Mouse (Mus musculus): ENCODE measurements around the gene Iqgap2. TPM values are rescaled to one million over a fixed set of nuclear protein-coding genes. Genes with fewer than 3 reads are reported as not detected.

Iqgap2 gene
- polyA plus RNA-seq, 1 experiment from 2014 or later: 3.8 TPM

GRCm38 (mm10) chr13:95671108-95671897 is 220.4 kb downstream of the Iqgap2 start:
- Histone ChIP-seq H3K9me3 (ENCODE audit: control insufficient read depth, low read length) (no peaks in the 10 kb centered on the region), H3K27ac (no peak overlapping the region), H3K9ac (no peak overlapping the region), H3K36me3 (replicated peaks; ENCODE audit: control insufficient read depth, insufficient read depth) (no peaks in the 10 kb centered on the region; the same call in 1 of the 2 replicates), H3K27me3 (ENCODE audit: control insufficient read depth, insufficient read depth, low read length) (no peaks in the 10 kb centered on the region), H3K4me1 (replicated peaks; ENCODE audit: control insufficient read depth, insufficient read depth, low read length) (no peaks in the 10 kb centered on the region), H3K4me3 (replicated peaks; ENCODE audit: low read length) (no peak overlapping the region), H3K4me2 (replicated peaks) (no peak overlapping the region)
- ATAC-seq (ENCODE audit: low FRiP score) (no peak), DNase-seq (ENCODE audit: low spot score) (no peak)
- 83% methylated on average over 9 of the region's 9 CpGs for WGBS

- Histone ChIP-seq H3K4me2 (replicated peaks) (no peak overlapping the region), H3K9me3 (ENCODE audit: control insufficient read depth, low read length) (no peaks in the 10 kb centered on the region), H3K9ac (no peak overlapping the region), H3K4me3 (replicated peaks; ENCODE audit: low read length) (no peak overlapping the region), H3K4me1 (replicated peaks; ENCODE audit: control insufficient read depth, insufficient read depth, low read length) (no peaks in the 10 kb centered on the region), H3K27ac (no peak overlapping the region), H3K27me3 (ENCODE audit: control insufficient read depth, insufficient read depth, low read length) (no peaks in the 10 kb centered on the region), H3K36me3 (replicated peaks; ENCODE audit: control insufficient read depth, insufficient read depth) (no peaks in the 10 kb centered on the region; the same call in 1 of the 2 replicates)
- WGBS: 91% methylated on average over 5 of the region's 5 CpGs
- no peak for ATAC-seq (ENCODE audit: low FRiP score)
- DNase-seq (ENCODE audit: low spot score): no peak
These were observed 221.2 kb downstream of the Iqgap2 start for GRCm38 (mm10) chr13:95670534-95670933.

GRCm38 (mm10) chr13:95667260-95667659 is 224.5 kb downstream of the Iqgap2 start:
- Histone ChIP-seq H3K4me1 (replicated peaks; ENCODE audit: control insufficient read depth, insufficient read depth, low read length) (no peaks in the 10 kb centered on the region), H3K4me2 (replicated peaks) (no peak overlapping the region), H3K9ac (no peak overlapping the region), H3K36me3 (replicated peaks; ENCODE audit: control insufficient read depth, insufficient read depth) (peaks cover 6% of the 10 kb centered on the region; the same call in 1 of the 2 replicates), H3K4me3 (replicated peaks; ENCODE audit: low read length) (no peak overlapping the region), H3K27me3 (ENCODE audit: control insufficient read depth, insufficient read depth, low read length) (no peaks in the 10 kb centered on the region), H3K27ac (no peak overlapping the region), H3K9me3 (ENCODE audit: control insufficient read depth, low read length) (no peaks in the 10 kb centered on the region)
- WGBS: 15% methylated on average over 7 of the region's 7 CpGs
- DNase-seq (ENCODE audit: low spot score): peak; percentile 66
- no peak for ATAC-seq (ENCODE audit: low FRiP score)

GRCm38 (mm10) chr13:95665644-95666356 is 225.9 kb downstream of the Iqgap2 start:
- H3K9ac ChIP-seq: no peak overlapping the region
- H3K27ac ChIP-seq: no peak overlapping the region
- DNase-seq (ENCODE audit: low spot score) (no peak), ATAC-seq (ENCODE audit: low FRiP score) (no peak)
- H3K4me3 ChIP-seq (replicated peaks; ENCODE audit: low read length): no peak overlapping the region
- WGBS: 76% methylated on average over 13 of the region's 13 CpGs
- no peaks in the 10 kb centered on the region for H3K4me1 ChIP-seq (replicated peaks; ENCODE audit: control insufficient read depth, insufficient read depth, low read length)
- H3K9me3 ChIP-seq (ENCODE audit: control insufficient read depth, low read length): no peaks in the 10 kb centered on the region
- peaks cover 6% of the 10 kb centered on the region; the same call in 1 of the 2 replicates for H3K36me3 ChIP-seq (replicated peaks; ENCODE audit: control insufficient read depth, insufficient read depth)
- no peaks in the 10 kb centered on the region for H3K27me3 ChIP-seq (ENCODE audit: control insufficient read depth, insufficient read depth, low read length)
- H3K4me2 ChIP-seq (replicated peaks): no peak overlapping the region

- DNase-seq (ENCODE audit: low spot score): no peak
- 96% methylated on average over 4 of the region's 4 CpGs for WGBS
These were observed 227.9 kb downstream of the Iqgap2 start for GRCm38 (mm10) chr13:95663834-95664233.

GRCm38 (mm10) chr13:95659432-95659831 is 232.3 kb downstream of the Iqgap2 start:
- ATAC-seq (ENCODE audit: low FRiP score): no peak
- Histone ChIP-seq H3K9me3 (ENCODE audit: control insufficient read depth, low read length) (no peaks in the 10 kb centered on the region), H3K36me3 (replicated peaks; ENCODE audit: control insufficient read depth, insufficient read depth) (0 out of 2 replicates have a peak, but pooled peaks cover 6% of the 10 kb centered on the region), H3K4me1 (replicated peaks; ENCODE audit: control insufficient read depth, insufficient read depth, low read length) (no peaks in the 10 kb centered on the region), H3K27ac (no peak overlapping the region), H3K9ac (no peak overlapping the region), H3K4me3 (replicated peaks; ENCODE audit: low read length) (no peak overlapping the region), H3K27me3 (ENCODE audit: control insufficient read depth, insufficient read depth, low read length) (no peaks in the 10 kb centered on the region), H3K4me2 (replicated peaks) (no peak overlapping the region)
- no peak for DNase-seq (ENCODE audit: low spot score)
- 80% methylated on average over 7 of the region's 7 CpGs for WGBS

More at GRCm38 (mm10) chr13:95663834-95664233, 227.9 kb downstream of the Iqgap2 start:
- Histone ChIP-seq H3K9me3 (ENCODE audit: control insufficient read depth, low read length) (no peaks in the 10 kb centered on the region), H3K36me3 (replicated peaks; ENCODE audit: control insufficient read depth, insufficient read depth) (0 out of 2 replicates have a peak, but pooled peaks cover 6% of the 10 kb centered on the region), H3K4me1 (replicated peaks; ENCODE audit: control insufficient read depth, insufficient read depth, low read length) (no peaks in the 10 kb centered on the region), H3K4me3 (replicated peaks; ENCODE audit: low read length) (no peak overlapping the region), H3K9ac (no peak overlapping the region), H3K4me2 (replicated peaks) (no peak overlapping the region), H3K27me3 (ENCODE audit: control insufficient read depth, insufficient read depth, low read length) (no peaks in the 10 kb centered on the region), H3K27ac (no peak overlapping the region)
- ATAC-seq (ENCODE audit: low FRiP score): no peak

GRCm38 (mm10) chr13:95657171-95657570 is 234.6 kb downstream of the Iqgap2 start:
- Histone ChIP-seq H3K4me2 (replicated peaks) (no peak overlapping the region), H3K9me3 (ENCODE audit: control insufficient read depth, low read length) (no peaks in the 10 kb centered on the region), H3K4me3 (replicated peaks; ENCODE audit: low read length) (no peak overlapping the region), H3K27ac (no peak overlapping the region), H3K9ac (no peak overlapping the region), H3K4me1 (replicated peaks; ENCODE audit: control insufficient read depth, insufficient read depth, low read length) (no peaks in the 10 kb centered on the region), H3K36me3 (replicated peaks; ENCODE audit: control insufficient read depth, insufficient read depth) (no peaks in the 10 kb centered on the region), H3K27me3 (ENCODE audit: control insufficient read depth, insufficient read depth, low read length) (no peaks in the 10 kb centered on the region)
- no peak for ATAC-seq (ENCODE audit: low FRiP score)
- WGBS: 65% methylated on average over 9 of the region's 9 CpGs
- no peak for DNase-seq (ENCODE audit: low spot score)

DNA sequence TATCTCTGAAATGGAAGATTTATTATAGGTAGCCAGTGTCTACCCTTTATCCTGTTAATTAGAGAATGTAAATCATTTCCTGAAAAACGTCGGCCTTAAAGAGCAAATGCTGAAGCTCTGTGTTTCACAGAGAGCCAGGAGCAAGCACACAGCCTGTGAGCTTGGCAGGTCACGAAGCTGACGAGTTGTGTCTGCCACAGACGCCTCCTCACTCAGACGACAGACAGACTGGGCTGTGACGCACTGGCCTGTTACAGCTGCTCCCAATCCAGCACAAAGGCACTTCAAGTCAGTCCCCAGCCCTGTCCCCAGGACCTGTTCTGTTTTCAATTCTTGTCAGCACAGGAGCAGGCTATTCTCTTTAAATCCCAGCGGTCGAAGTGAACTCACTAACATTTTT is 236.4 kb downstream of the Iqgap2 start:
- Histone ChIP-seq H3K27me3 (ENCODE audit: control insufficient read depth, insufficient read depth, low read length) (no peaks in the 10 kb centered on the region), H3K4me2 (replicated peaks) (no peak overlapping the region), H3K9ac (0 out of 2 replicates have a peak overlapping the region, but pooled peaks have one; percentile 10), H3K36me3 (replicated peaks; ENCODE audit: control insufficient read depth, insufficient read depth) (no peaks in the 10 kb centered on the region), H3K9me3 (ENCODE audit: control insufficient read depth, low read length) (no peaks in the 10 kb centered on the region), H3K27ac (peak overlapping the region; percentile 59), H3K4me1 (replicated peaks; ENCODE audit: control insufficient read depth, insufficient read depth, low read length) (no peaks in the 10 kb centered on the region), H3K4me3 (replicated peaks; ENCODE audit: low read length) (no peak overlapping the region)
- ATAC-seq (ENCODE audit: low FRiP score) (no peak), DNase-seq (ENCODE audit: low spot score) (peak; percentile 32)
- WGBS: 36% methylated on average over 9 of the region's 9 CpGs

GRCm38 (mm10) chr13:95653696-95654095 is 238.0 kb downstream of the Iqgap2 start:
- no peaks in the 10 kb centered on the region for H3K4me1 ChIP-seq (replicated peaks; ENCODE audit: control insufficient read depth, insufficient read depth, low read length)
- no peaks in the 10 kb centered on the region for H3K27me3 ChIP-seq (ENCODE audit: control insufficient read depth, insufficient read depth, low read length)
- WGBS: 86% methylated on average over 4 of the region's 4 CpGs
- H3K4me2 ChIP-seq (replicated peaks): no peak overlapping the region
- no peak overlapping the region for H3K9ac ChIP-seq
- ATAC-seq (ENCODE audit: low FRiP score) (no peak), DNase-seq (ENCODE audit: low spot score) (no peak)
- no peak overlapping the region for H3K4me3 ChIP-seq (replicated peaks; ENCODE audit: low read length)
- no peaks in the 10 kb centered on the region for H3K36me3 ChIP-seq (replicated peaks; ENCODE audit: control insufficient read depth, insufficient read depth)
- no peak overlapping the region for H3K27ac ChIP-seq
- no peaks in the 10 kb centered on the region for H3K9me3 ChIP-seq (ENCODE audit: control insufficient read depth, low read length)
